Mouse (Mus musculus) ovary, postnatal 10 days (tissue): ENCODE data around the gene 1500011B03Rik.

Source experiments
- DNase-seq: peaks from one replicate; pipeline ENCODE4 v3.0.0; 2022; ENCODE audit warnings: low spot score

The 1500011B03Rik gene

GRCm38 (mm10) chr5:114809181-114809756 is 14.0 kb downstream of the 1500011B03Rik start:
- DNase-seq = no peak

- no peak for DNase-seq
These were observed 14.9 kb downstream of the 1500011B03Rik start for GRCm38 (mm10) chr5:114808385-114808784.

DNA sequence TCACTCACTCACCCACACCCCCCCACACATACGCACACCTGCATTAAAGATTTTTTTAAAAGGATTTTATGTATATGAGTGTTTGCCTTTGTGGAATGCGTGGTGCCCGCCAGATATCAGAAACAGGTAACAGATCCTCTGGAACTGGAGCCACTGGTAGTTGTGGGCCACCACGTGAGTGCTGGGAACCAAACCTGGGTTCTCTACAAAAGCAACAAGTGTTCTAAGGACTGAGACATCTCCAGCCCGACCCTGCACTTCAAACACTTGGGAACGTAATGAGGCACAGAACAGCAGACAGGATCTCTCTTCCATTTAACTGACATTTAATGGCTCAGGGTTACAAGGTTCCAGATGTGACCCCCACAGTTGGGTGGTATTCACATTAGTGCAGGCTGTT is 15.4 kb downstream of the 1500011B03Rik start:
- no peak for DNase-seq

DNA sequence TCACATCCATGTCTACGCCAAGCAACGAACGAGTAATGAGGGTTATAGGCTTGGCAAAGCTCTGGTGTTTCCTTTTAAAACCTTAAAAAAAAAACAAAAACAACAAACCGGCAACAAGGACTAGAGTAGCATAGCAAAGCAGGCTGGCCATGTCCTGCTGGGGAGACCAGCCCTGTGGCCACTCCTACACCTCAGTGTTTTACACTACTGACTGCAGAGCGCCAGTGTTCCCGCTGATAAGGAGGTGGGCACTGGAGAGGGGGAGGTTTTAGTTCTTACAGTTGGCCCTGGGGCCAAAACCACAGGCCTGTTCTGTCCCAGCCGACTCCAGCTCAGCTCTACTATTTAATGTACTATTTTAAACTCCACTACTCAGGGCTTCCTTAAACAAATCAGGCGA is 15.8 kb downstream of the 1500011B03Rik start:
- DNase-seq = no peak

DNA sequence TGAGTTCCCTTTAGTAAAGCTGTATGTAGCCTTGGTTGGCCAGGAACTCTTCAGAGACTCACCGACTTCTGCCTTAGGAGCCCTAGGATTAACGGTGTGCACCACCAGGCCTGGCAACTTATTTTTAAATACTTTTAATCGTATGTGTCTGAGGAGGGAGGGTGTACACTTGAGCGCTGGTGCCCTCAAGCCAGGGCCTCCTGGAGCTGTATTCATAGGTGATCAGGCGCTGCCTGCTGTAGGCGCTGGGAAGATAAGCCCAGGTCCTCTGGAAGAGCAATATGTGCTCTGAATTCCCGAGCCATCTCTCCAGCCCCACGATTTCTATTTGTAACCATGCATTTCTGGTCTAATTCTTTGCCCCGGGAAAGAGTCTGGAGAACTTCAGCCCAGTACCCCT is 16.2 kb downstream of the 1500011B03Rik start:
- DNase-seq = no peak

DNA sequence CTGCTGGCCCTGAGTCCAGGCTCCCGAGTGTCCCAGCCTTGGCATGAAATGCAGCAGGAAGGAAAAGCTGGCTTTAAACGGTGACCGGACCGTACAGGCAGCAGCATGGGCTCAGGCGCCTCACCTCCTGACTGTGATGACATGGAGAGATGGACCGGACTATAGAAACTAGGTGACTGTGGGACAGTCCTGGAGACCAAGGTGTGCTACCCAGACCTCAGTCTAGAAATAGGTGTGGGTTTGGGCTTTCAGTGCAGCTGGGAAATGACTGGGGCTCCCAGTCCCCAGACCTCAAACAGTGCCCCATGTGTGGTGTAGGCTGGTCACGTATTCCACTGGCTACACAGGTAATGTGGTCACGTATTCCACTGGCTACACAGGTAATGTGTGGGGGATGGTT is 16.6 kb downstream of the 1500011B03Rik start:
- DNase-seq = no peak

GRCm38 (mm10) chr5:114805436-114806350 is 17.6 kb downstream of the 1500011B03Rik start:
- no peak for DNase-seq

DNA sequence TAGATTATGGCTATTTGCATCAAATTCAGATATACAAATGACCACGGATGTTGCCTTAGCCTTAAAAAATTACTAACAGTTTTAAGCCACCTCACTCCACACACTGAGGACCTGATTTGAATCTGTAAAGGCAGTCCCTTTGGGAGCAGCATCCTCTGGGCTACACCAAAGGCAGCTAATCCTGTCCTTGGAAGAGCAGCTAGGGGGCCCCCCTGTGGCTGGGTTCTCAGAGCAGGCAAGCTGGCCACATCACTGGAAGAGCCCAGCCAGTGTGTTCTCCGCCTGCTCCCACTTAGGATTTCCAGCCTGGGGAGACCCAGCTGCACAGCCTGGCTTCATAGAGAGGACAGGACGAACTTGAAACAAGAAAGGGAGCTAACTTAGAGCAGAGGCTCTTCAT is 18.3 kb downstream of the 1500011B03Rik start:
- DNase-seq = no peak

DNA sequence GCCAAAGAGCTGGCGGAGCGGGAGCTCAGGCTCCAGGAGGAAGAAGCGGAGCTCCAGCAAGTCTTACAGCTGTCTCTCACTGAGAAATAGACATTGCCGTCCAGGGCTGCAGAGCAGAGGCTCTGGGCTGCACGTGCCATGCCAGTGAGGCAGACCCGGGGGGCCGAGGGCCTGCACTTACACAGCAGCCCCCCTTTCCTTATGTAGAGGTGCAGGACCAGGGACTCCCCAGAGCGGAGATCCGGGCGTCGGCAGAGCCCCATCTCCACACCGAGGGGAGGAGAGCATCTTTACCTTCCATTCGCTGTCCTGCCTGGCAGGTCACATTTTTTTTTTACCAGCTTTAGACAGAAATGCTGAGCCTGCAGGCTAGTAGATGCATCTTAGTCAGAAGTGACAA is 18.9 kb downstream of the 1500011B03Rik start:
- no peak for DNase-seq

GRCm38 (mm10) chr5:114803231-114803630 is 20.0 kb downstream of the 1500011B03Rik start:
- DNase-seq = no peak

DNA sequence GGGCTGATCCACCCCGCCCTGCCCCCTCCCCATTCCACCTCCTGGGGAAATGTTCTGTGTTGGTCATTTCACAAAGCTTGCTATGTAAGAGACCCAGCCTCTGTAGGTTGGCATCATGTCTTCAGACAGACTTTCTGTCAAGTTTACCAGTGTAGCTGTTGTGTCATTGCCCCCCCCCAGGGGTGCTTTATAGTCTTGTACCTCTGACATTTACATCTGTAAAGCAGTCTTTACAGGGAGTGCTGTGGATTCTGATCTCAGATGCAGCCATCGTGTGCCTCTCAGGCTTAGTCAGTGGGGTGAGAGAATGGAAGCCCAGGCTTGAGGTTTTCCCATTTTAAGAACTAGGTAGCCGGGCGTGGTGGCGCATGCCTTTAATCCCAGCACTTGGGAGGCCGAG is 21.4 kb downstream of the 1500011B03Rik start:
- DNase-seq = no peak

- no peak for DNase-seq
These were observed 22.2 kb downstream of the 1500011B03Rik start for GRCm38 (mm10) chr5:114801049-114801448.

DNA sequence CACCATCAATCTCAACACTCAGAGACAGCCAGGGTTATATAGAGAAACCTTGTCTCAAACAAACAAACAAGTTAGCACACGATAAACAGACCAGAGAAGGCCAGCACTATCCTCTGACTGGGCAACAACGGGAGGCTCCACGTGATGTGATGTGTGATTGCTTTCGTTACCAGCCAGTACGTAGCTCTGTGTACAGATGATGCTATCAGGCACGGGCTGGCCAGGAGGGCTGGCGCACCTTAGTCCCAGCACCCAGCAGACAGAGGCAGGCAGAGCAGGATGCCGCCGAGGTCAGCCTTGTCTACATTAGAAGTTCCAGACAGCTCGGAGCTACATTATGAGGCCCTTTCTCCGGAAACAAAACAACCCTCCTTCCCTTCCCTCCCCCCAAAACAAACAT is 23.4 kb downstream of the 1500011B03Rik start:
- DNase-seq = no peak

GRCm38 (mm10) chr5:114797253-114797652 is 26.0 kb downstream of the 1500011B03Rik start:
- DNase-seq = no peak

DNA sequence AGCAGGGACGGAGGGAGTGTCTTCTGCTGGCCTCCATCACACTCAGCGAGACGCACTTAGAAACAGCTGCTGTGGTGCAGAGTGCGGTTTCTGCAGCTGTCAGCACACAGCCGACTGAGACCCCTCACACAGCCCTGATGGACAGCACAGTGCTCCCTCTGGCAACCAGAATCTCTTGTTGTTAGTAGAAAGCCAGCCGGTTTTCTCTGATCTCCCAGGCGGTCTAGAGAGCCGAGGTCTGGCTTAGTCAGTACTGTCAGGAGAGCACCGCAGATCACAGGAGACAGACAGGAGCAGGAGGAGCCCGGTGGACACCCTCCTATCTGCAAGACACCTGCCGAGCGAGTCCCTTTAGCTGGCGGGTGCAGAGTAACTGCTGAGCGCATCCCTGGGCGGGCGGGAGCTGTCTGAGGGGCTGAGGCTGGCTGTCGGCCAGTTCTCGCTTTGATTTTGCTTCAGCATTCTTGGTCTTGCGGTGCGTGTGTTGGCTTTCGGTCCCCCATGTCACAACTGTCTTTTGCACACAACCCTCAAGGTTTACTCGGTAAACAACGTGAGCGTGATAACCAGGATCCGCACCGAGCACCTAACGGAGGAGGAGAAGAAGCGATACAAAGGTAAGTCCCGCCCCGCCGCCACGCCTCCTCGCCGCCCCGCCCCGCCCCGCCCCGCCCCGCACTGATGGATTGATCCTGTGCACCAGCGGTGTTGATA is 26.8 kb downstream of the 1500011B03Rik start:
- no peak for DNase-seq

DNA sequence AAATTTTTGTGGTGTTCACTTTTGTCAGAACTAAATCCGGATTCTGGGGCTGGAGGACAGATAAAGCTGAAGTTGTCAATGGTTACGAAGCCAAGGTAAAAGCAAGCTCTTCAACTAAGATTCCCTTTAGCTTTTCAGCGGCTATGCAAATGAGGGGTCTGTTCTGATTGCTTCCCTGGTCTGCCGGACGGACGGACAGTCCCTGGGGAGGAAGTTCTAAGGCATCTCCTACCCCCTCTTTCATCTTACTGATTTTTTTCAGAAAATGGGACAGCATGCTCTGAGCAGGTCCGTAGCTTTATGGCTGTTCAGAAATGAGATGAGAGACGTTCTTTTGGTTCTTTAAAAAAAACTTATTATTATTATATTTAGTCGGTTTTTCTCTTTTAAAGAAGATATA is 27.6 kb downstream of the 1500011B03Rik start:
- DNase-seq = no peak

DNA sequence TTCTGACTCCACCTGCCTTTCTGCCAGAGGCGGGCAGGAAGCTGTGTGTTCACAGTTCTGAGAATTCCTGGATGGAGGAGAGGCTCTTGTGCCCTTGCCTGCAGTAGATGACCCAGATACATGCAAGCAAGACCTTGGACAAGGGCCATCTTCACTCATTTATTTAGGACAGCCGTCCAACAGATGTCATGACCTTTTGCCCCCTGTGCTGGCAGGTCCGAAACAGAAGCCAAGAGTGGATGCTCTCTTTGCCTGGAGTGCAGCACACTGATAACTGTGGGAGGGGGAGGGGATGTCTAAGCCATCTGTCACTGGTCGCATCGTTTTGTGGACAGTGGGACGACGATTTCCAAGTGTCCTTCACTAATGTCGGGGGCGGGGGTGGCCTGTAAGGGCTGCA is 28.0 kb downstream of the 1500011B03Rik start:
- DNase-seq = no peak

GRCm38 (mm10) chr5:114794609-114795008 is 28.7 kb downstream of the 1500011B03Rik start:
- no peak for DNase-seq

- DNase-seq = no peak
These were observed 30.0 kb downstream of the 1500011B03Rik start for GRCm38 (mm10) chr5:114793317-114793716.

DNA sequence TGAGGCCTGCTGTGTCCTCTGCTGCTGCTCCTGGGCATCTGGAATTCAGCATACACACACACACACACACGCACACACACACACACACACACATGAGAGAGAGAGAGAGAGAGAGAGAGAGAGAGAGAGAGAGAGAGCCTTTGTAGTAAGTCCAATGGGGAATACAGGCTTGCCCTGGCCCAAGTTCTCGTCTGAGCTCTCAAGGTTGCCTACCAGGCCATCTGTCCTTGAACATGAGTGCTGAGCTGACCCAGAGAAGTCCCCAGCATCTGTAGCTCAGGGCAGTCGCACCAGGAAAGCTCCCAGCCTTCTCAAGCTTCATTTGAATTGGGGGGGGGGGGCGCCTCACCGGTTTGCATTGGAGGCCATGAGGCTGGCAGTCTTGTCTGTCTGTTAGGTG is 38.1 kb downstream of the 1500011B03Rik start:
- DNase-seq = no peak

- no peak for DNase-seq
These were observed 38.6 kb downstream of the 1500011B03Rik start for GRCm38 (mm10) chr5:114784622-114785165.

GRCm38 (mm10) chr5:114783405-114784163 is 39.7 kb downstream of the 1500011B03Rik start:
- DNase-seq = no peak
